Mouse (Mus musculus) ovary, postnatal 36 days (tissue): Measurements from ENCODE around the gene Prelp.
A peak's percentile ranks its signal among the peaks of the same experiment; 100 is the strongest.
"Not testable (repeated sequence)": the region's sequence is repeated elsewhere in the genome, so short reads cannot be mapped to it uniquely, and the experiment has no call there.

Experiments
- DNase-seq: peaks from one replicate; pipeline ENCODE4 v3.0.0; 2022; ENCODE audit warnings: low spot score, mixed read lengths

The Prelp gene

DNA sequence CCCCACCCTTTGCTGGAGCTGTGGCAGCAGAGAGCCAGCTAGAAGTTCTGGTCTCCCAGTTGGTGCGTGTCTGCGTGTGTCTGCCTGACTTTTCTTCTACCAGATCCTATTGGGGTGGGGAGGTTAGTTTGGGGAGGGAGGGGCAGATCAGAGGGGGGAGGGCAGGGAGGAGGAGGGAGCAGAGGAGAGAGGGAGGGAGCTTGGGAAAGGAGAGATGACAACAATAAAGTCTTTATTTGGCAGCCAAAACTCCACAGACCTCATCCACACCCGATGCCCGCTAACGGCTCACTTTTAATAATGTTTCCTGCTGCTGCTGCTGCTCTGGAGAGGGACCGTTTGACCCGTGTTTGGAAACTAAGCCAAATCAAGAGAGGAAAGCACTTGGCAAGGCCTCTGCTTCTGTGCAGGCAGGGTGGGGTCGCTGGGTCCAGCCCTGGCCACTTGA is at the start of gene Prelp:
Gene Prelp (minus strand): TSS at position 111 of the 448 bp plus-strand sequence.
- DNase-seq = peak; percentile 27

DNA sequence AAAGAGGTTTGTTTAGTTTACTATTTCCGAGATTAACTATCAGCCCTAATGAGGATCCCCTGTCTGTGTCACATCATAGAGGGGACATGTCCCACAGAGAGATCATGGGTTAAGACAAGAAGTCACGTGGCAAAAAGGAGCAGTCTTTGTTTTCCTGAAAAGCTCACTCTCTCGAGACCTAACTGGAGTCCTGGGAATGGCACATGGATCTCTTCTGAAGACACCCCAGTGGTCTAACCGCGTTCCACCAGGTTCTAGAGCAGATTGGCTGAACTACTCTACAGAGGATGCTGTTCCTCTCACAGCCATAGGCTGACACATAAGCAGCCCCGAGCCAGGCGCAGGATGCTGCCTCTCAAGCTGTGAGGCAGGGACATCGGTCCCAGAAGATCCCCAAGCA is 48.2 kb upstream of the Prelp start:
- DNase-seq = no peak

DNA sequence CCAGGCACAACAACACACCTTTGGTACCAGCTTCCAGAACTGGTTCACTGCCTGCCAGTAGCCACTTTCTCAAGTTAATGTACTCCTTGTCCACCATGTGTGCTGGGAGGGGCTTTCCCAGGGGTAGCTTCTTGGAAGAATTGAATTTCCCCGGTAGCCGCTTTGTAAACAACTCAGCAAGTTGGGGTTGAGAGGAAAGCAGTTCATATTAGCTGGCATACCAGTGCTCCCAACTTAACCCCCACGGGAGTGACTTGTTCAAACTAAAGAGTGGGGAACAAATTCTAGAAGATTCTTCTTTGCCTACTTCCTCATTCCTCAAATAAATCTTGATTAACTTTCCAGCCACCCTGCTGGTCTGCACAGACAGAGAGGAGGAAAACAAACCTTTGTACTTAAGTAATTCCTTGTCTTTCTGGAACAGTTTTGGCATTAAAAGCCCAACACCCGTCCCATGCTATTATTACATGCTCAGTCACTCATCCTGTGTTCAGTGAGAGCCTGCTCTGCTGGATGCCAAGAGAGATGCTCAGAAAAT is 47.6 kb upstream of the Prelp start:
- DNase-seq = no peak

DNA sequence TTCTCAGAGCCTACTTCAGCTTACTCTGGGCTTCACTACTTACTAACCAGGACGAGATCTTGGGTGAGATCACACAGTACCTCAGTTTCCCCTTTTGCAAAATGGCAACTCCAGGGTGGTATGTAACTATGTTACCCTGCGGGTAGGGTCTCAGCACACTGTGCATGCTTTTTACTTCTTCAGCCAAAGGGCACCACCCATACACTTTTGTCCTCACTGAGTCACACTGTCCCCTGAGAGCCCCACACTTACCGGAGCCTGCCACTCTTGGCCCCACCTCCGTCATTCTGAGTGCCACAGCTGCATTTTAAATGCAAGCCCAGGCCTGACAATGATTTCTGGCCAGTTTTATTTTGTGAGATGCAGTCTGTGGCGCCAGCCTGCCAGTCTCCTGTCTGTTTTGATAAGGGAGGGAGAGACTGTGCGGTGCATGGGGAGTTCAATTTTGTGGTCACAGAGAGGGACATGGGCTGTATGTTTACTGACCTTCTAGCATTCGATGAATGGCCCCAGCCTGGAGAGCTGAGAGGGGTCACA is 46.3 kb upstream of the Prelp start:
- no peak for DNase-seq

DNA sequence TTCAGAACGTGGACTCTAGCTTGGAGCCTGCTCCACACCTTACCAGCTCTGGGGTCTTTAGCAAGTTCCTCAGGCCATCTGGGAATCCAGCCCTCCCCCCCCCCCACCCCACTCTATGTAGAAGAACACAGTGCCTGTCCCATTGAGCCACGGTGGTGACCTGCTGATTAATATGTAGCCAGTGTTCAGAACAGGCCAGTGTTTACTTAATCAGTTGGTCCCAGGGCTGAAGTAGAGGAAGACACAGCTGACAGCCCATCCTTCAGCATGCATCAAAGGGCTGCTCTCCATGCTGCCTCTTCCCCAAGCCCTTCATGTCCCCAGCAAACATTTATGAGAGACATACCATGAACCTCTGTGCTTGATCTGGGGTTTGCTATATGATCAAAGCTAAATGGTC is 44.8 kb upstream of the Prelp start:
- no peak for DNase-seq

DNA sequence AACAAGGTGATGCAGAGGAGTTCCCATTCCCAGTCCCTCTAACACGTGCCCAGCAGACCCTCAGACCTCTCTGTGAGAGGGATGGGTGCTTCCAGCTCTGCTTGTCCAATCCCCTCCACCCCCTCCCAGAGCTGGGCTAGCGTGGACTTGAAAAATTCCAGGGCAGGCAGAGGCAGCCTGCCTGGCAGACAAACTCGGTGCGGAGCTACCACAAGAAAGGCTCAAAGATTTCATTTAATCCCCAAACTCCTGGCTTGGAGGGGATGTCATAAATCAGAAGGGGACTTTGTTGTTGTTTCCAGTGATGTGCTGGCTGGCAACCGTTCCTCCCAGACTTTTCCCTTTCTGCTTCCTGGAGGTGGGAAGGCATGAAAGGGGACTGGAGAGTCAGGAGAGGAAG is 44.1 kb upstream of the Prelp start:
- DNase-seq = no peak

DNA sequence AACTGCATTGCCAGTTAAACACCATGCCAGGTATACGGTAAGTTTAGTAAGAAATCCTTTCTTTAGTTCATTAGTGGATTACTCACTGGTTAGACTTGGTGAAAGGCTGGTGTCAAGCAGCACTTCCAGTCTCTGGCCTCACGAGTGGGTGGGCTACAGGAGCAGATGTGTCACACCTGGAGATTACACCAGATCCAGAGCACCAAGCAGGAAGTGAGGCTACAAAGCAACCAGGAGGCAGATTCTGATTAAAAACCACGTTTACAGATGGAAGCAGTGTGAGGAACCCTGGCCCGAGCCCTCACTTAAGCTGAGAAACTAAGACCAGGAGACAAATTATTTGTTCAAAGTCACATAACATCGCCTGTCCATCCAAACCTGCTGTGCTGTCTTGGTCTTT is 43.5 kb upstream of the Prelp start:
- DNase-seq = no peak

DNA sequence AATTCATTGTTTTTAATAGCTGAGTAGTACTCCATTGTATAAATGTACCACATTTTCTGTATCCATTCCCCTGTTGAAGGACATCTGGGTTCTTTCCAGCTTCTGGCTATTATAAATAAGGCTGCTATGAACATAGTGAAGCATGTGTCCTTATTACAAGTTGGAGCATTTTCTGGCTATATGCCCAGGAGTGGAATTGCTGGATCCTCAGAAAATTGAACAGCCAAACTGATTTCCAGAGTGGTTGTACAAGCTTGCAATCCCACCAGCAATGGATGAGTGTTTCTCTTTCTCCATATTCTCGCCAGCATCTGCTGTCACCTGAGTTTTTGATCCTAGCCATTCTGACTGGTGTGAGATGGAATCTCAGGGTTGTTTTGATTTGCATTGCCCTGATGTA is 42.4 kb upstream of the Prelp start:
- not testable (repeated sequence) for DNase-seq

DNA sequence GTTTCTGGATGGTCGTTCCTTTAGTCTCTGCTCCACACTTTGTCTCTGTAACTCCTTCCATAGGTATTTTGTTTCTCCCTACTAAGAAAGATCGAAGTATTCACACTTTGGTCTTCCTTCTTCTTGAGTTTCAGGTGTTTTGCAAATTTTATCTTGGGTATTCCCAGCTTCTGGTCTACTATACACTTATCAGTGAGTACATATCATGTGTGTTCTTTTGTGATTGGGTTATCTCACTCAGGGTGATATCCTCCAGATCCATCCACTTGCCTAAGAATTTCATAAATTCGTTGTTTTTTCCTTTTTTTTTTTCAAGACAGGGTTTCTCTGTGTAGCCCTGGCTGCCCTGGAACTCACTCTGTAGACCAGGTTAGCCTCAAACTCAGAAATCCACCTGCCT is 41.9 kb upstream of the Prelp start:
- DNase-seq = not testable (repeated sequence)

DNA sequence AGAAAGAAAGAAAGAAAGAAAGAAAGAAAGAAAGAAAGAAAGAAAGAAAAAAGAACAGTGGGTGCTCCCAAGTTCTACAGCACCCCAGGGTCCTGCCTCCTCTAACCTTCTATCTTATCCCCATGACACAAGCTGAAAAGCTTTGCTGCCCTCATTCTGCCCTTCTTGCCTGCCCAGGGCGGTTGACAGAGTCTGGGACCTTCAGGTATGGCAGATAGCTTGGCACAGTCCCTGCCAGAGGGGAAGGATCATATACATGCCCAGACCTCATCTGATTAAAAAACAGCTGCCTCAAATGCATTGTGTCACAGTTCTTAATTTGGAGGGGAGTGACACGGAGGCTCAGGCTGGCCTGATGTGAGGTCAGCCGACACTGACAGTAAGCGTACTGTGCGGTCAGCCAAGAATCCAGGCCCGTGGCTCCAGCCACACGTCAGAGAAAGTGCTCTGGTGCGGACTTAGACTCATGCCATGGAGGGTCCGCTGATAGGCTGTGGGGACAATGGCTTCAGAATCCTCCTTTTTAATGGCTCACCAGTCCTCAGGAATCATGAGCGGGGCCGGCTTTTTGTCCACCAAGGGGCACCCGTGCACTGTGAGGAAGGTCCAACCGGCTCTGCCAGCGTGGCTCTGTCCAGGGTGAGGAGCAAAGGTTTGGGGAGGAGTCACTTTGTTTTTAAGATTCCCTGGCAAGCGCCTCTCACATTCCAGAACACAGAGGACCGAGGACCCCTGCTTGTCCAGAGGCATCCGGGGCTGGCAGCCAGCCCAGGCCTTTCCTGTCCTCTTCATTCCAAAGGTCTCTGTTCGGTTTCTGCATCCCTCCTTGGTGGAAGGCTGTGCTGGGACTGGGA is 40.3 kb upstream of the Prelp start:
- peak; percentile 80 for DNase-seq

DNA sequence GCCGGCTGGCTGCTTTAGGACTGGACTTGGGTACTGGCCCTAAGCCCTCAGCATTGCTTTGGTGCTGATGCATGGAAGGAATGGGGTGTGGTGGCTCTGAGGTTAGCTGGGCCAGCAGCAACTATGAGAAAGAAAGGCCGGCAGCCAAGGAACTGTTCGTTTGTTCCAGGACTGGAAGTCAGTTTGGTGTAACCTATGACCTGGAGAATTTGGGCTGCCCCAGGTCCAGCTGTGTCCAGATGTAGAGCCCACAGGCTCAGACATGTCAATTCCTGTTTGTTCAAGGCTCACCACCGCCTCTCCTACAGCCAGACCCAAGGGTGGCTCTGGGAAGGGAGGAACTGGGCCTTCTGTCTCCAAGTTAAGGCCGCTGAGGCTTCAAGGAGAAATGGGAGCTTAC is 38.3 kb upstream of the Prelp start:
- peak; percentile 25 for DNase-seq

DNA sequence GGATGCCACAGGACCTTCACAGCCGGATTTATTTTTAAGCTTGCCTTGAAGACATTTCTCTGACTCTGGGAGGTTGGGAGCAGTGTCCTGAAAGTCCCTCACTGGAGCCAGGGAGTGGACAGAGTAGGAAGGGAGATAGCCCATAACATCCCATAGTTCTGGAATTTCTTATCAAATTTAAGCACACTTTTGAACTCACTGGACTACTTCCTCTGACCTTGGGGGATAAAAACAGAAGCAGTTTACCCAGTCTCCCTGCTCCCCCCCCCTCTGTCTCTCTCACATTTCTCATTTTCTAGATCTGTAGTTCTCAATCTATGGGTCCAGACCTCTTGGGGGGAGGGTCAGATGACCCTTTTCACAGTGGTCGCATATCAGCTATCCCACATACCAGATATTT is 32.8 kb upstream of the Prelp start:
- no peak for DNase-seq

DNA sequence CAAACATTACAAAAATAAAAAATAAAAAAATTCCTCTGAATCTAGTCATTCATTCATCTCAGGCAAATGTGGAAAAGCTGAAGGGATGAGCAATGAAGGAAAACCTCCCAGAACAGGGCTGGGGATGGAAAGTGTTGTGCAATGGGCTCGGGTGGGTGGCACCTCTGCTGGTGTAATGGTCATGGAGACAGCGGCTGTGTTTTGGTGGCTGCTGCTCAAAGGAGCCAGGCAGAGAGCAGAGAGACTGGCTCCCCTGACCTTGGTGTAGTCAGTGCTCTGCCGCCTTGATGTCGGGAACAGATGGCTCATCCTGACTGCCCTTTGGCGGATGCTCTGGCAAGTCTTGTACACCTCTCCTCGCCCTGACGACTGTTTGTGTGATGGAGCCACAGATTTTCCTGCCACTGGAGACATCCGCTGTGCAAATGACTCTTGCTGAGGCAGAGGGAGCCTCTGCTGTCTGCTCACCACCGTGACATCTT is 32.1 kb upstream of the Prelp start:
- peak; percentile 24 for DNase-seq

DNA sequence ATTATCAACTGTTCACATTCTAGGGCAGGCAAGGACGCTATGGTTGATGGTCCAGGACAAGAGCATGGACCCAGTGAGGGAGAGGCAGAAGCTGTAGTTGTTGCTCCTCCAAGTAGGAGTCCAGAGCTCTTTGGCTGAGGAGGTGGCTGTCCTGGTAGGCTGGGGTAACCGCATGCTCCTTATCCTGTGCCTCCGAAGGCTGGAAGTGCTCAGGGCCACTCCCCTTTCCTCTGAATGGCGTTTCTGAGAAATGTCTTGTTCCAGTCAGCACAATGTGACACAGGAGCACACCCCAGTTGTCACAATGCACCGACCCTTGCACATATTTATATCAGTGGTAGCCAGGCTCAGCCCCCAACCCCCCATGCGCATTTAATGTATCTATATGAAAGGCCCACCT is 30.4 kb upstream of the Prelp start:
- no peak for DNase-seq

DNA sequence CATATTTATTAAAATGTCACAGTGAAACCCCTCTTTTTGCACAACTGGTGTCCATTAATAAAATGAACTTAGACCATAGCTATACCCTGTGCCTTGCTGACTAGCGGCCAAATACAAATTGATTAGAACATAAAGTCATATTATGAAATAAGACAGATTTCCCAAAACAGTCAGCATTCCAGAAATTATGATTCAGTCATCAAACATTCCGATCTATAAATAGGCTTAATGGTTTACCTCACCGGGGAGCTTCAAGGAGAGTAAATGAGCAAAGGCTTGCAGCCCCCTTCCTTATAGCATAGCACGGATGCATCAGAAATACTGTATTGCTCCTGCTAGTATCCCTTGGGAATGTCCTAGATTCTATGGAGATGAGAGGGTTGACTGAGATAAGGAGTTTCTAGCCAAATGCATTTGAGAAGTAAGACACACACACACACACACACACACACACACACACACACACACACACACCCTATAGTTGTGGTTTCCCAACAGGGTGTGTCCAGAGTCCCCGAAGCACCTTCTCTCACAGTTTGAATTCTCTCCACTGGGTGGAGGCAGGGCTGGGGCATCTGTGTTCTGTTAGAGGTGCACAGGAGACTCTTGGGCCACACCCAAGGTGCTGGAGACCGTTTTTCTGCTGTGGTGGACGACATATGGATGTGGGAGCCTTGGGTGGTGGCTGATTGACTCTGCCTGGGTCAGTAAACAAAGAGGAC is 29.0 kb upstream of the Prelp start:
- no peak for DNase-seq

DNA sequence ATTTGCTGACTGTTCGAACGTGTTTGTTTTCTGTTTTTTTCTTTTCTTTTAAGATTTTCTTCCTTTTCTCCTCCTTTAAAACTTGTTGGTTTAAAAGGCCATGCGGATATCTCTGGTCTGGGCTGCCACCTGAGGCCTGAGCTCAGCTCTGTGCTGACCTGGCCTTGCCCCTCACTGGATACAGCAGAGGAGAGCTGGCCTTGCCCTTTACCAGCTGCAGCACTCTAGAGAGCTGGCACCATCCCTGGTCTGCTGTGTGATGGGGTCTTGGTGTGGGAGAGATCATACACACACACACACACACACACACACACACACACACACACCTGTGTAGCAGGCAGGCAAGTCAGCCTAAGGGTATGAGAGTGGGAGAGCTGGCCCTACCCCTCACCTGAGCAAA is 23.9 kb upstream of the Prelp start:
- no peak for DNase-seq

DNA sequence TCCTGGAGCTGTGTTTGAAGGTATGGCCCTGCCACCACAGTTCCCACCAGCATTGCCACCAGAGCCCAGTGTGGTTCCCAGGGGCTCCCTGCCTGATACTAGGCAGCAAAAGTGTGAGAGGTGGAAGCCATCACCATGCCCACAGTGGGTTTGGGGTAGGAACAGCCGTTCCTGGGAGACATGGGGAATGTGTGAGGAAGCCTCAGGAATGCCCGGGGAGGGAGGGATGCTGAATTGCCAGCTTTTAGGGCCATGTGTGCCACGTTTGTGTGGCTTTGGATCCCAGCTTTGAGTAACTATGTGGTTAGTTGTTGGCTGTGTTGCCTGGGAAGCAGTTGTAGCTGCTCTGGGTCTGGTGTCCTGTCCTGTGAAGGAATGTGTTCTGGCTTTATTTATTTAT is 20.7 kb upstream of the Prelp start:
- no peak for DNase-seq

DNA sequence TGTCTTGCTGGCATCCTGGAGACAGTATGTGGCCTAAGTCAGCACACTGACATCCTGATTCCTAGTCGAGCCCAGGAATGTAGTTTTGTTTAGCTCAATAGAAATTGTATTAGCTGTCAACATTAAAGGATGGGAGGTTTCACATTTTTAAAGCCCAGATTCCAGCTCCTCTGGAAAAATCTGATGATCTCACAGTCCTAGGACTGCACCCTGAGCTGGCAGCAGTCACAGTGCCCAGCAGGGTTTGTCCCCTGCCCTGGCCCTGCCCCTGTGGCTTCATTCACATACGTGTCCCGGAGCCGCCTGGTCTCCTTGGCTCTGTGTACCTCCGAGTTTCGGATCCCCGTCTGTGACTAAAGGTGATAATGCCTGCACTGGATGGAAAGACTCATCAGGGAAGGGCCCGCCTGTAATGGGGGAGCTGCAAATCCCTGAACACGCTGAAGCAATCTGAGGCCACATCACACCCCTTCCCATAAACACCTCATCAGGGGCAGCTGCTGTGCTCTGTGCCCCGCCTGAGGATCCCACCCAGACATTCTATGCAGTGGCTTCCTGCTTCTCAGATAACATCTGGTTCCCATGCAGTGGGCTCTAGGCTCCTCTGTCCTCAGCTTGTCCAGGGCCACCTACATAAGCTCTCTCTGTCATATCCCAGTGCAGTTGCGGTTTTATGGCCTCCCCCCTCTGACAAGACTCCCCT is 20.1 kb upstream of the Prelp start:
- DNase-seq = no peak

DNA sequence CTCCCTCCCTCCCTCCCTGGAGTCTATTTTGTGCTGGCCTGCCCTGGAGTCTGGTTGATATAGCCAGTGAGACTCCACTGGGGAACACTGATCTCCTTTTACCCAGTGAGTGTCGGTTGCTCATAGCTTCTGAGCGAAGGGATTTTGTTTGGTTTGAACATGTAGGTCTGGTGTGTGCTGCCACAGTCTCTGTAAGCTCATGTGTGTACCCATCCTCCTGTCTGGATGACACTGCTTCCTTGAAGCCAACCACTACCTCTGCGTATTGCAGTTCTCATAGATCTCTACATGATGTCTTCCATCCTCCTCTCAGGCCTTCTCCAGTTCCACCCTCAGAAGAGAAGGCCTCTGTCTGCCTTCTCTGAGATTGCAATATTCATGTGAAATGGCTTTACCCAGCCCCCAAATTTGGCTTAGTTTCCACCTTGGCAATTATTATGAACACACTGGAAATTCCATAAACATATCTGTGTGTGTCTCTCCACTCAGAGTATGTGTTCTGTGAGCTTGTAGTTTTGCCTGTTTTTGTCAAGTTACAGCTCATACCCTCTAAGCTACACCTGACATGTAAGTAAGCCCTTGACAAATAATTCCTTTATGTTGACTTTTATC is 19.4 kb upstream of the Prelp start:
- DNase-seq = no peak

DNA sequence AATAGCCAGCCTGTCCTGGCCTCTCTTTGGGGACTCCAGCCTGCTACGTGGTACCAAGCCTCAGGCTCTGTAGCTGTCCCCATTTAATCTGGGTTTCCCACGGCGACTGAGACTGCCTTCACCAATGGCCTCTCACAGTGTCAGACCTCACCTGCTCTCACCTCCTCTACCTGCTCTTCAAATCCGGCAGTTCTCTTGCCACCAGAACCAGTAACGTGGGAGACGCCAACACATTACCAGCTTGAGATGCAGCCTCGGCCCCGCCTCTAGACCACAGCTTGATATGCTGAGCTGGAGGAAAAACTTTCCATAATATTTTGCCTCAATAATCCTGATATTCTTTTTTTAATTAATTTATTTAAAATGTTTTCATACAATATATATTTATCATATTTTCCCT is 18.5 kb upstream of the Prelp start:
- no peak for DNase-seq

DNA sequence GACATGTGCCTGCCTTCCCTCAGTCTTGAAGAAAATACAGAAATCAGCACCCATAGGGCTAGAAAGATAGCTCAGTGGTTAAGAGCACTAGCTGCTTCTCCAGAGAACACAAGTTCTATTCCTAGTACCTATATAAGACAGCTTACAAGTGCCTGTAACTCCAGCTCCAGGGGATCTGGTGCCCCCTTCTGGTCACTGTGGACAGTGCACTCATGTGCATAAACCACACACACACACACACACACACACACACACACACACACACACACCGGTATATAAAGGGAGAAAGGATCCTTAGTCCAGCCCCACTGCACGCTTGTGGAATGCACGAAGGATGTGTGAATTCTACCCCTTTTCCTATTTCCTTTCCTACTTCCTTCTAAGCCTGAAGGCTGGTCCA is 15.0 kb upstream of the Prelp start:
- DNase-seq = no peak
